Mouse (Mus musculus) gastrocnemius, postnatal 4 days (tissue): ENCODE results near the gene Cep131. TPM values are rescaled to one million over a fixed set of nuclear protein-coding genes. Genes with fewer than 3 reads are reported as not detected.

Experiments
- DNase-seq, 2 experiments: peaks; one replicate each; pipeline ENCODE4 v3.0.0; 2021 to 2022; ENCODE audit warnings: low spot score in 2 of 2, mixed read lengths in 2 of 2
- microRNA-seq: library from miRNA; unstranded; fragments of <30 nt; microRNA quantifications from one replicate; pipeline ENCODE4 v1.2.0, GENCODE M21; 2021
- total RNA-seq, 2 experiments: library from RNA; stranded (reverse); gene quantifications; 2 replicates each; pipeline ENCODE4 v1.2.3; 2021

Gene Cep131
- total RNA-seq, 2 experiments from 2014 or later: 22.5 to 24.4 TPM

GRCm38 (mm10) chr11:120029431-120030144 is 57.0 kb downstream of the Cep131 start:
- no peak for DNase-seq

GRCm38 (mm10) chr11:120028319-120029092 is 58.1 kb downstream of the Cep131 start:
- no peak for DNase-seq

- no peak for DNase-seq
These were observed 59.7 kb downstream of the Cep131 start for GRCm38 (mm10) chr11:120026941-120027340.

GRCm38 (mm10) chr11:120022841-120023240 is 63.8 kb downstream of the Cep131 start:
- DNase-seq: no peak

GRCm38 (mm10) chr11:120022216-120022615 is 64.4 kb downstream of the Cep131 start:
- DNase-seq: no peak

- DNase-seq: no peak
These were observed 65.3 kb downstream of the Cep131 start for GRCm38 (mm10) chr11:120021367-120021766.

GRCm38 (mm10) chr11:120019542-120020440 is 66.8 kb downstream of the Cep131 start:
- no peak for DNase-seq

- no peak for DNase-seq
These were observed 69.6 kb downstream of the Cep131 start for GRCm38 (mm10) chr11:120017011-120017410.

- no peak for DNase-seq
These were observed 71.9 kb downstream of the Cep131 start for GRCm38 (mm10) chr11:120014758-120015157.

Small RNAs within 50 kb of the gene (microRNA-seq; reads per million reads assigned to microRNA genes)
- gene Gm25948 (not detected), gene Mir3065 (not detected), gene Mir338 (not detected)

Other genes starting within 250 kb of the Cep131 start
- 10 to 100 TPM; 37.3 to 37.9 TPM for gene Chmp6, start 173.4 kb downstream of the Cep131 start, total RNA-seq
- gene Baiap2, start 144.1 kb downstream of the Cep131 start, total RNA-seq: 1 to 10 TPM; 8.1 to 8.5 TPM
- gene Aatk, start 39.7 kb downstream of the Cep131 start, total RNA-seq: 10 to 100 TPM; 25.9 to 29.2 TPM
- 1 to 10 TPM; 8.7 to 9.6 TPM for gene Tepsin, start 11.9 kb upstream of the Cep131 start, total RNA-seq
- 10 to 100 TPM; 44.2 to 44.3 TPM for gene Ndufaf8, start 12.1 kb upstream of the Cep131 start, total RNA-seq
- 100 to 1,000 TPM in 1 of 2 experiments, 10 to 100 TPM in 1; 88.6 to 100 TPM for gene Slc38a10, start 64.5 kb upstream of the Cep131 start, total RNA-seq
- 10 to 100 TPM; 13.6 to 15.1 TPM for gene Bahcc1, start 146.1 kb upstream of the Cep131 start, total RNA-seq